Mouse (Mus musculus): ENCODE measurements at regions not wholly inside any gene's neighbourhood (a gene's known extent, or its start where the extent isn't known, plus 50 kb on each side); places are given as distances from the start of the nearest gene placed in this dataset.

GRCm38 (mm10) chr2:116979561-116980391, 101.3 kb downstream of the Tmco5 start:
- peak; percentile 65 for DNase-seq (ENCODE audit: low spot score)

- no peak for DNase-seq (ENCODE audit: low spot score)
Observed at GRCm38 (mm10) chr2:116980692-116981091, 102.2 kb downstream of the Tmco5 start.

- no peak for DNase-seq (ENCODE audit: low spot score)
Observed at GRCm38 (mm10) chr2:116983351-116983750, 104.9 kb downstream of the Tmco5 start.

- DNase-seq (ENCODE audit: low spot score): no peak
Observed at GRCm38 (mm10) chr2:116983821-116984351, 105.4 kb downstream of the Tmco5 start.

GRCm38 (mm10) chr2:116984597-116984996, 106.1 kb downstream of the Tmco5 start:
- DNase-seq (ENCODE audit: low spot score): no peak

DNA sequence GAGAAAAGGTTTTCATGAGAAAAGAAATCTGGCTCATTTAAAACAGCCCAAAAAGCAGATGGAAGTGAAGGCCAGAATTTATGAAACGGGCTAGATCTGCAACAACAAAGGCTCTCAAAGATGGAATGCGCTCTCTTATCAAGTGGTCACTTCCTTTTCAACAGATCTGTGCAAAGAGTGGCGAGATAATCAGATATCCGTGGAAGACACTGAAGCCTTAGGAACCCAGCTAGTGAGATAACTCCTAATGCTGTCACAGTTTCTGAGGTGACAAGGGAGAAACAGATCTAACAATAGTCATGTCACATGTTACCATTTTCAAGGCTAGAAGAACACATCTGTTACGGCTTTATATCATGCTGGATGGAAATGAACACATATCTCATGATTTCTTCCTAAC, 107.1 kb downstream of the Tmco5 start:
- DNase-seq (ENCODE audit: low spot score): no peak

DNA sequence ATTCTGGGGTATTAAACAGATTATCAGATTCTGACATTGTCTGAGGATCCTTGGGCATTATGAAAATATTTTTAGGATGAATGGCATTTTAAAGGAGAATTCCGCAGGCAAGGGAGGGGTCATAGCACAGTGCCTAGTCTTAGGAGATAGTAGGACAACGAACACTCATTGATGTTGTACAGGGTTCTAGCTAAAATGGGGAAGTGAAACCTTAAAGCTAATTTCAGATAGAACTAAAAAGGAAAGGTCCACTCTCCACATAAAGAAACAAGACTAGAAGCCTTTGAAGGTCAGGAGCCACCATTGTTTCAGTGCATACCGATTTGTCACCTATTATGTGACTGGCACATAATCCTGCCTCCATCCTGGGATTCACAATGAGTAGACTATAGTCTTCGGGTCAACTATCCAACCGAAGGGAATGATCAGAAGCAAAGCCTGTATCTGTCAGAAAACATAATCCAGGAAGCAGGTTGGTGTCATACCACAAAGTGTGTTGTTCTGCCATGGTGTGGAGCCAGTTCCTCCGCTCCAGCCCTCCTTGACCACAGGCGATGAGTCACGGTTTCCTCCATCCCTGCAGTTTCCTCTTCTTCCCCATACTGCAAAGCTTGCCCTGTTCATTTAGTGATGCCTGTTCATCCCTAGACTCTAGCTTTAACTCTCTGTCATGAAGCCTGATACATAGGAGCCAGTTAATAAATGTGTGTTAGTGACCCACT, 110.6 kb downstream of the Tmco5 start:
- DNase-seq (ENCODE audit: low spot score): no peak

DNA sequence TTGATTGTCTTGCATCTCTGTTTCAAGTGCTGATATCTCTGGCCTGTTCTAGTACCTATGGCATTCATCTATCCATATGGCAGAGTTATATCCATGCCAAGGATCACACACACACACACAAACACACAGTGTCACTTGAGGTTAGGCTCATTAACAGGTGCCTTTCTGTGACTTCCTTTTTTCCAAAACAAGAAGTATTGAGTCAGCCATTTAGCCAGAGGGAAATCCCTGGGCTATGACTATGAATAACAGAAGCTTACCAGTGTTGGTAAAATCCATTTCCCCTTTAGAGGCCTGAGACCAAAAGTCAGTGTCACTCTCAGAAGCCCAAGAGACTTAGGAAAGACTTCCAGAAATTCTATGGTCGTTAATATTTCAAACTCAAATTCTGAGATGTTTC, 111.6 kb downstream of the Tmco5 start:
- DNase-seq (ENCODE audit: low spot score): no peak

GRCm38 (mm10) chr2:116991561-116992042, 113.1 kb downstream of the Tmco5 start:
- DNase-seq (ENCODE audit: low spot score): no peak

DNA sequence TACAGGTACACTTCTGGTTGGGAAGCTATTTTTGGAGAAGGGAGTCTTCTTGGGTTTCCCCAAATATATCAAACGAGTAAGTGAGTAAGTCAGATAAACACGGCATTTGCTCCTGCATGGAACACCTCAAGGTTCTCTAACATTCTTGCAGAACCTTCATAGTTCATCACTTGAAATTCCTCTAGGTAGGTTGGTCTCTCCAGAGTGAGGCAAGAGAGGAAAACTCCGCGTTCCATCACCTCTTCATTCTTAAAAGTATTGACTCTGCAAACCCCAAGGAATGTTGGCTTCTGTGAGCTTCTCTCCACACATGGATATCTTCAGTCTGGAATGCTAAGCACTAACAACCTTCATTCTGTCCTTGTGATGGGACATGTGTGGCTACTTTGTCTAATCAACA, 115.2 kb downstream of the Tmco5 start:
- no peak for DNase-seq (ENCODE audit: low spot score)

DNA sequence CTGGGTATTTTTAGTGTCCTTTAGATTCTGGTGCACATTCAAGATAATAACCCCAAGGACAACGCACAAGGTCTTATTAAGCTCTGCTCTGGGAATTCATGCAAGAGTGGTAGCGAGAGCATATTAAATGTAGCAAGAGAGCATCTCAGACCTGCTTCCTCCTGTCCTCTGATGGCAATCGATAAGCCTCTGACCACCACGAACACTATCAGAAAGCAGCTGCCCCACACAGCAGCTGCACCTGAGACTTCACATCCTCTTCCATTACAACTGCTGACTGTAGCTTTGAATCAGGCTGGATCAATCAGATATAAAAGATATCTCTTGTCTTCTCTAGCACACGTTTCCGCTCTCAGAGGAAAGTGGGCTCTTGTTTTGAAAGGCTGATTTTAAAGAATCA, 117.8 kb downstream of the Tmco5 start:
- DNase-seq (ENCODE audit: low spot score): no peak

DNA sequence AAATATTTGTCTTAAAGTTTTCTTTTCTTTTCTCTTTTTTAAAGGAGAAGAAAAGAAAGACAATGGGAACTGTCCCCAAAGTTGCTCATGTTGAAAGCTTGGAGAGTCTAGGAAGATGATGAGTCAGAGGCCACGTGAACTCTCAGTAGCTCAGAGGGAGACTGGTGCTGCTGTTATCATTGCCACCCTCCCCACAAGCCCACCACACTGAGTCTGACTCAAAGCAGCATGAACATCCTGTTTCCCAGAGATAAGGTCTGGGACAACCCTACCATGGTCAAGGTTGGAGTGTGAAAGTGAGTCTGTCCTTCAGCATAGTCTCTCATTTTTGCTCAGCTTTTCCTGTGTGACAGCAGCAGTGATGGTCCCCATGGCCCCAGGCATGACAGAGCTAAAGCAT, 120.3 kb downstream of the Tmco5 start:
- DNase-seq (ENCODE audit: low spot score): no peak

GRCm38 (mm10) chr2:116999592-116999991, 121.1 kb downstream of the Tmco5 start:
- DNase-seq (ENCODE audit: low spot score): no peak

DNA sequence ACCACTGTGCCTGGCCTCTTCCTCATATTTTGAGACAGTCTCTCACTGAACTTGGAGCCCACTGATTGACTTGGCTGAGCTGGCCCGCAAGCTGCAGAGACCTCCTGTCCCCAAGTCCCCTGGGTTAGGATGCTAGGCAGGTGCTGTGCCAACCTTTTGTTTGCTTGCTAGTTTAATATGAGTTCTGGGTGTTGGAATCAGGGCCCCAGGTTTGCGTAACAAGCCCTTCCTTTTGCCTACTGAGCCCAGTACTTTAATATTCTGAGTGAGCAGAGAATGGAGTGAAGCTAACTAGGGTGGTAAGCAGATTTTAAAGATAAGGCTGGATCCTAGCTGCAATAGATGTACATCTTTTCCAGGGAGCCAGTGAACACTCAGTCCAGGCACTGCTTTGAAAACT, 117.2 kb upstream of the Spred1 start:
- no peak for DNase-seq (ENCODE audit: low spot score)

- DNase-seq (ENCODE audit: low spot score): no peak
Observed at GRCm38 (mm10) chr2:117006846-117007245, 114.3 kb upstream of the Spred1 start.

- DNase-seq (ENCODE audit: low spot score): no peak
Observed at GRCm38 (mm10) chr2:117008922-117009321, 112.3 kb upstream of the Spred1 start.

DNA sequence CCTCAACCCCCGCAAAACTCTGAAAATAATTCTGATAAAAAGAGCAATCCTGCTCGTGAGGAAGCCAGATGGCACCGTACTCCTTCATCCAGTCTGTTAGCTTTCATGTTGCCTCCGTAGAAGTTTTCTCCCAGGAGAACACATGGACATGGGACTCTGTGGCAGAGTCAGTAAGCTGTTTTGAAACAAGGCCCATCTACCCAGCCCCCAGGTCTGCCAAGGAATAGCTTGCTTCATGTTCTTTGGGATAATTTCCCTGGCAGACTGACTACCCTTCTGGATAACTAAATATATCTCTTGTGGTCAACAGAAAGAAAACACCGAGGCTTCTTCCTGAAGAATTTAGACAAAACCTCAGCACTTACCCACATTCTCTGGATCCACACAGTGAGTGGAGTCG, 111.2 kb upstream of the Spred1 start:
- DNase-seq (ENCODE audit: low spot score): no peak

- no peak for DNase-seq (ENCODE audit: low spot score)
Observed at GRCm38 (mm10) chr2:117010942-117011341, 110.2 kb upstream of the Spred1 start.

- DNase-seq (ENCODE audit: low spot score): no peak
Observed at GRCm38 (mm10) chr2:117017921-117018651, 103.1 kb upstream of the Spred1 start.

DNA sequence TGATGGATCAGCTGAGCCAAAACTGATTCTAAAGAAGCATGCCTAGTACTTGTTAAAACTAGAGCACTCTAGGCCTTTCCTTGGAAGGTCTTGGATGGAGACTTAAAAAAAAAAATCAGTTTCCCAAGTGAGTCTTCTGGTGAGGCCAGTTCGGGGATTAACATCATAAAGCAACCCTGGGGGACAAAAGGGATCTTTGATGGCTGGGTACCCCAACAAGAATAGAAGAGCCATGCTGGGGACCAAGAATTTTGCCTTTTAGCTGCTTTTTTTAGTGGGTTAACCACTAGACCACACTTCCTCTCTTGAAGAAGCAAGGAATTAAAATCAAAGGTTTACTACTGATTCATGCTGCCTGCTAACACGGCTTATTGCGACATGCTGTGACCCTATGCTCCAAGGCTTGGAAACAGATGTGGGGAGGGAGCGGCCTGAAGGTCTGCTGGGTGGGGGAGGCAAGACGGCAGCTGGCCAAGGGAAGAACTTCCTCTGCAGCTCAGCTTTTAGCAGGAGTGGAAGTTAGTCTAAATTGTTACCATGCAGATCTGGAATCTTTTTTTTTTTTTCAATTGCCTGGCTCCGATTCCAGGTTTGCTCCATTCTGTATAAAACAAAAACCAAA, 102.1 kb upstream of the Spred1 start:
- DNase-seq (ENCODE audit: low spot score): peak; percentile 8

GRCm38 (mm10) chr2:117019552-117019951, 101.6 kb upstream of the Spred1 start:
- no peak for DNase-seq (ENCODE audit: low spot score)

- no peak for DNase-seq (ENCODE audit: low spot score)
Observed at GRCm38 (mm10) chr2:117021787-117022186, 99.4 kb upstream of the Spred1 start.

All from retina, embryonic 14.5 days (tissue).